Mouse (Mus musculus) neural tube, embryonic 15.5 days (tissue): ENCODE results near the gene Ceacam1. TPM values are rescaled to one million over a fixed set of nuclear protein-coding genes. Genes with fewer than 3 reads are reported as not detected.

Experiments used
- ATAC-seq: fragments of 200-750 bp; cut with Nextera tagmentation; 2 replicates; pipeline ENCODE4 v1.8.0; 2017; ENCODE audit warnings: mild to moderate bottlenecking, moderate TSS enrichment, moderate library complexity; ENCODE audit not compliant: low FRiP score
- H3K27ac ChIP-seq: fragments of 300-500 bp; sonication (generic); replicated peaks from 2 replicates; pipeline ENCODE4 v1.5.1; 2015; ENCODE audit warnings: mild to moderate bottlenecking, inconsistent platforms
- H3K27me3 ChIP-seq: fragments of 300-500 bp; sonication (generic); replicated peaks from 2 replicates; pipeline ENCODE4 v1.6.1; 2015; ENCODE audit warnings: inconsistent platforms
- H3K36me3 ChIP-seq: fragments of 300-500 bp; sonication (generic); 2 replicates; pipeline ENCODE4 v1.6.1; 2015; ENCODE audit warnings: inconsistent platforms
- H3K4me1 ChIP-seq: fragments of 300-500 bp; sonication (generic); 2 replicates; pipeline ENCODE4 v1.6.1; 2015; ENCODE audit warnings: inconsistent platforms
- H3K4me2 ChIP-seq: fragments of 300-500 bp; sonication (generic); 2 replicates; pipeline ENCODE4 v1.6.1; 2015; ENCODE audit warnings: inconsistent platforms, mild to moderate bottlenecking, moderate library complexity
- H3K4me3 ChIP-seq: fragments of 300-500 bp; sonication (generic); replicated peaks from 2 replicates; pipeline ENCODE4 v1.5.1; 2015; ENCODE audit warnings: mild to moderate bottlenecking, inconsistent platforms
- H3K9ac ChIP-seq: fragments of 300-500 bp; sonication (generic); replicated peaks from 2 replicates; pipeline ENCODE4 v1.6.1; 2015; ENCODE audit warnings: mild to moderate bottlenecking, inconsistent platforms
- H3K9me3 ChIP-seq: fragments of 300-500 bp; sonication (generic); replicated peaks from 2 replicates; pipeline ENCODE4 v1.6.1; 2016; ENCODE audit warnings: inconsistent platforms
- WGBS: fragments of 180-500 bp; shearing (Covaris S2); methylation state at CpG from one replicate; pipeline ENCODE4 v1.1.7; 2015; ENCODE audit warnings: mixed read lengths; 5-methylcytosine and 5-hydroxymethylcytosine counted together
- polyA plus RNA-seq: library from polyadenylated mRNA; unstranded; fragments of >200 nt; fragmentation: Nextera tagmentation; extraction: Ambion mirVana; gene quantifications from 2 replicates; pipeline ENCODE4 v1.2.1, GENCODE M21; 2015

The Ceacam1 gene
- polyA plus RNA-seq, 1 experiment from 2014 or later, result 1.1 TPM

DNA sequence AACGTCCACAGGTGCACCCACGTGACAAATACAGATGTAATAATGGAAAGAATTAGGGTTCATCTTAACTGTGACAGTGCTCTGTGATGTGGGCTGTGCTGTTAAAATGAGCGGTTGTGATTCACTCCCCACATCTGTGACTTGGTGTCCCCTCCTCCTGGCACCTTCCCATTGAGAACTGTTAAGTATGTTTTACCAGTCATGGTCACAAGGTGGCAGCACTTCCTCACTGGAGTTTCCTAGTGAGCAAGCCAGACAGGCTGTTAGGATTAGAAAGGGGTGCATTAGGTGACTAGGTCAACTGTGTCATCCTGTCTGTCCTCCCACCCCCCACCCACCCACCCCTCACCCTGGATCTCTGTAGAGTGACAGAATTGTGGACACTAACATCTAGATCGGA, 53.0 kb downstream of the Ceacam1 start:
- no peaks in the 10 kb centered on the region for H3K4me1 ChIP-seq
- H3K27ac ChIP-seq, result no peak overlapping the region
- H3K4me2 ChIP-seq, result no peak overlapping the region
- no peaks in the 10 kb centered on the region for H3K9me3 ChIP-seq
- 35% methylated on average over 4 of the region's 4 CpGs for WGBS
- H3K4me3 ChIP-seq, result no peak overlapping the region
- peak; percentile 59; the same call in 1 of the 2 replicates for ATAC-seq
- no peak overlapping the region for H3K9ac ChIP-seq
- no peaks in the 10 kb centered on the region for H3K36me3 ChIP-seq
- H3K27me3 ChIP-seq, result 0 out of 2 replicates have a peak, but pooled peaks cover 7% of the 10 kb centered on the region

DNA sequence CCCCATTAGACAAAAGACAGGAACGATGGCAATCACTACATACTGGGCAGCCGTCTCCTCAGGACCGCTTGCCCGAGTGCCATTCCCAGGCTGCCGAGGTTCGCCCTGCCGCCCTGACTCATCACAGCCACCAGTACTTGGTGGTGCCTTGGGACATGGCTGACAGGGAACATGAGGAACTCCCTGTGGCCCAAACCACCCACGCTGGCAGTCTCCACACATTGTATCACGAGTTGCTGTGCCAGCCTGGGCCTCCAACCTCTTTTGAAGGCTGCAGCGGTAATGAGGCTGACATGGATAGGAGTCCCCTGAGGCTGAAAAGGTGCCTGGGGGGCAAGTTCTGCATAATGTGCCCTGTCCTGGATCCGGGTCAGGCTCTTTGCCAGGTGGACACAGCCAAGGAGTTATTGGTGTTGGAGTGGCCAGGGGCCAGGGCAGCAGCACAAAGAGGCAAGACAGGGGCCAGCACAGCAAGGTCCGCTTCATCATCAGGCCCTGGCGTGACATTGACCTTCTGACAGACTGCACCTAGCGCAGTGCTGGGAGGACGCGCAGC, 55.0 kb downstream of the Ceacam1 start:
- Histone ChIP-seq H3K4me1 (no peaks in the 10 kb centered on the region), H3K27me3 (0 out of 2 replicates have a peak, but pooled peaks cover 7% of the 10 kb centered on the region), H3K9me3 (no peaks in the 10 kb centered on the region), H3K27ac (no peak overlapping the region), H3K36me3 (no peaks in the 10 kb centered on the region), H3K4me2 (no peak overlapping the region), H3K4me3 (no peak overlapping the region), H3K9ac (no peak overlapping the region)
- WGBS, result 72% methylated on average over 16 of the region's 16 CpGs
- no peak for ATAC-seq

- Histone ChIP-seq H3K9ac (no peak overlapping the region), H3K4me1 (no peaks in the 10 kb centered on the region), H3K27ac (no peak overlapping the region), H3K9me3 (no peaks in the 10 kb centered on the region), H3K4me3 (no peak overlapping the region), H3K36me3 (no peaks in the 10 kb centered on the region), H3K4me2 (no peak overlapping the region), H3K27me3 (0 out of 2 replicates have a peak, but pooled peaks cover 7% of the 10 kb centered on the region)
- no peak for ATAC-seq
- WGBS, result 95% methylated on average over 4 of the region's 4 CpGs
Observed at GRCm38 (mm10) chr7:25419943-25420342, 57.5 kb downstream of the Ceacam1 start.

- 0 out of 2 replicates have a peak, but pooled peaks cover 7% of the 10 kb centered on the region for H3K27me3 ChIP-seq
- 85% methylated on average over 8 of the region's 8 CpGs for WGBS
Observed at GRCm38 (mm10) chr7:25419536-25419935, 57.9 kb downstream of the Ceacam1 start.

DNA sequence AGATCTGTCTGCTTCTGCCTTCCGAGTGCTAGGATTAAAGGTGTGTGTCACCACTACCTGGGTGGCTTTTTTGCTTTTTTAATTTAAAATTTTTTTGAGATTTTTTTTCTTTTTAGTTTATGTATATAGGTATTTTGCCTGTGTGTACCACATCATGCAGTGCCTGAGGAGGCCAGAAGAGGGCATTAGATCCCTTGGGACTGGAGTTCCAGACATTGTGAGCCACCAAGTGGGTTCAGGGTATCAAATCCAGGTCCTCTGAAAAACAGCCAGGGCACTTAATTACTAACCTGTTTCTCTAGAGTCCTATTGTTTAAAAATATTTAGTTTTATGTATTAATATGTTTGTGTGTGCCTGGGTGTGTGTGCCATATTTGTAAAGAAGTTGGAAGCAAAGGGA, 59.8 kb downstream of the Ceacam1 start:
- no peaks in the 10 kb centered on the region for H3K9me3 ChIP-seq
- no peak for ATAC-seq
- no peak overlapping the region for H3K27ac ChIP-seq
- H3K27me3 ChIP-seq, result 0 out of 2 replicates have a peak, but pooled peaks cover 3% of the 10 kb centered on the region
- H3K9ac ChIP-seq, result no peak overlapping the region
- H3K36me3 ChIP-seq, result no peaks in the 10 kb centered on the region
- WGBS, result 87% methylated on average over 1 of the region's 1 CpGs
- no peak overlapping the region for H3K4me3 ChIP-seq
- no peak overlapping the region for H3K4me2 ChIP-seq
- no peaks in the 10 kb centered on the region for H3K4me1 ChIP-seq

More at GRCm38 (mm10) chr7:25419536-25419935, 57.9 kb downstream of the Ceacam1 start:
- Histone ChIP-seq H3K9ac (no peak overlapping the region), H3K36me3 (no peaks in the 10 kb centered on the region), H3K9me3 (no peaks in the 10 kb centered on the region), H3K4me3 (no peak overlapping the region), H3K27ac (no peak overlapping the region), H3K4me1 (no peaks in the 10 kb centered on the region), H3K4me2 (no peak overlapping the region)
- no peak for ATAC-seq

DNA sequence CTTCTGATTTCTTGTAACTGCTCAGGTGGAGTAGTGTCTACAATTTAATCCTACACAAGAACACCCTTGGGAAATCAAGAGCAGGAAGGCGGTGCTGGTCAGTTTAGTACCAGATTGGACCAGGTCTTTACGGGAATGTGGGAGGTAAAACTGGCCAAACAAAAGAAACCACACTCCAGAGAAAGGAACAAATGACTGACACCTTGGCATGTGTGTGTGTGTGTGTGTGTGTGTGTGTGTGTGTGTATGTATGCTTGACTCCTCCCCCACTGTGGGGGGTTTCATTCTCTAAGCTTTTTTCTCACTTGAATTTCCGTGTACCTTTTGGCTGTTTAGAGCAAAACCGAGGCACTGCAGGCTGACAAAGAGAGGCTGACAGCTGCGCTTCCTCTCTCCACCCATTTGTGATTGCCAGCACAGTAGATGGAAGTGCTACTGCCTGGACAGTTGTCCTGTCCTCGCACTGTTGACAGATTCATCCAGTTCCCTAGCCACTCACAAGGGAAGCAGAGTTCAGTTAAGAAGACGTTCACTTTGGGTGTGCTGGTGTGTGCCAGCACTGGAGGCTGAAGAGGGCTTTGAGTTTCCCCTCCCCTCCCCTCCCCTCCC, 64.5 kb downstream of the Ceacam1 start, which contains the start of gene Cxcl17:
Cxcl17 (minus strand) TSS at position 54 of the 609 bp plus-strand sequence.
- Histone ChIP-seq H3K4me1 (no peaks in the 10 kb centered on the region), H3K9ac (no peak within 1 kb of the TSS), H3K27ac (no peak within 1 kb of the TSS), H3K27me3 (no peaks in the 10 kb centered on the region), H3K36me3 (no peaks in the 10 kb centered on the region), H3K4me3 (no peak within 1 kb of the TSS), H3K9me3 (no peaks in the 10 kb centered on the region), H3K4me2 (no peak within 1 kb of the TSS)
- WGBS, result 58% methylated on average over 7 of the region's 7 CpGs
- no peak for ATAC-seq

GRCm38 (mm10) chr7:25411861-25412260, 65.5 kb downstream of the Ceacam1 start:
- no peak overlapping the region for H3K27ac ChIP-seq
- WGBS, result 88% methylated on average over 3 of the region's 3 CpGs

More at GRCm38 (mm10) chr7:25411861-25412260, 65.5 kb downstream of the Ceacam1 start:
- Histone ChIP-seq H3K4me2 (no peak overlapping the region), H3K4me1 (no peaks in the 10 kb centered on the region), H3K4me3 (no peak overlapping the region), H3K27me3 (no peaks in the 10 kb centered on the region), H3K9ac (no peak overlapping the region), H3K9me3 (no peaks in the 10 kb centered on the region), H3K36me3 (no peaks in the 10 kb centered on the region)
- no peak for ATAC-seq

Other genes with a start within 250 kb of the Ceacam1 start
- gene Gsk3a, start 239.8 kb downstream of the Ceacam1 start, polyA plus RNA-seq, result 16.0 and 16.3 TPM in 2 replicates
- 3.7 and 6.5 TPM in 2 replicates for gene Erf, start 226.8 kb downstream of the Ceacam1 start, polyA plus RNA-seq
- 33.3 and 37.2 TPM in 2 replicates for gene Cic, start 209.9 kb downstream of the Ceacam1 start, polyA plus RNA-seq
- 458 and 569 TPM in 2 replicates for gene Pafah1b3, start 179.6 kb downstream of the Ceacam1 start, polyA plus RNA-seq
- gene Prr19, start 176.2 kb downstream of the Ceacam1 start, polyA plus RNA-seq, result 3.0 and 3.5 TPM in 2 replicates
- gene Tmem145, start 171.5 kb downstream of the Ceacam1 start, polyA plus RNA-seq, result 73.5 and 98.1 TPM in 2 replicates
- gene Megf8, start 160.4 kb downstream of the Ceacam1 start, polyA plus RNA-seq, result 19.3 and 22.7 TPM in 2 replicates
- gene Cnfn, start 107.9 kb downstream of the Ceacam1 start, polyA plus RNA-seq, result 0.54 and 2.3 TPM in 2 replicates
- gene Lipe, start 78.9 kb downstream of the Ceacam1 start, polyA plus RNA-seq, result 12.1 and 12.5 TPM in 2 replicates
- gene Cxcl17, start 64.7 kb downstream of the Ceacam1 start, polyA plus RNA-seq, result 1.3 and 1.6 TPM in 2 replicates
- 0.08 and 0.19 TPM in 2 replicates for gene Ceacam2, start 62.3 kb upstream of the Ceacam1 start, polyA plus RNA-seq
- 0.20 TPM in 1 of 2 replicates, not detected in the other for gene Erich4, start 138.3 kb upstream of the Ceacam1 start, polyA plus RNA-seq
- gene Dmac2, start 141.8 kb upstream of the Ceacam1 start, polyA plus RNA-seq, result 48.2 and 49.5 TPM in 2 replicates
- gene B3gnt8, start 149.1 kb upstream of the Ceacam1 start, polyA plus RNA-seq, result 1.8 and 5.3 TPM in 2 replicates
- gene Bckdha, start 181.4 kb upstream of the Ceacam1 start, polyA plus RNA-seq, result 39.6 and 49.5 TPM in 2 replicates
- 36.8 and 55.4 TPM in 2 replicates for gene Exosc5, start 181.6 kb upstream of the Ceacam1 start, polyA plus RNA-seq
- gene Tmem91, start 197.6 kb upstream of the Ceacam1 start, polyA plus RNA-seq, result 73.9 and 97.4 TPM in 2 replicates
- gene B9d2, start 203.2 kb upstream of the Ceacam1 start, polyA plus RNA-seq, result 42.9 and 46.9 TPM in 2 replicates
- gene Tgfb1, start 209.4 kb upstream of the Ceacam1 start, polyA plus RNA-seq, result 0.88 and 1.8 TPM in 2 replicates
- 30.2 and 33.2 TPM in 2 replicates for gene Ccdc97, start 241.5 kb upstream of the Ceacam1 start, polyA plus RNA-seq